Mouse (Mus musculus) urinary bladder, postnatal 36 days (tissue): ENCODE data around the gene Prps1l3.

Experiments
- DNase-seq, 2 experiments: peaks; one replicate each; pipeline ENCODE4 v3.0.0; 2022; ENCODE audit warnings: low spot score in 2 of 2, mixed read lengths in 1 of 2

The Prps1l3 gene

GRCm38 (mm10) chr12:57243671-57244495 lies 13.7 kb downstream of the Prps1l3 start:
- no peak for DNase-seq

- DNase-seq, result no peak
Measured at GRCm38 (mm10) chr12:57258572-57258971, 28.4 kb downstream of the Prps1l3 start.

- DNase-seq, result no peak
Measured at GRCm38 (mm10) chr12:57275456-57275855, 45.2 kb downstream of the Prps1l3 start.

- no peak for DNase-seq
Measured at GRCm38 (mm10) chr12:57281155-57282114, 51.2 kb downstream of the Prps1l3 start.

GRCm38 (mm10) chr12:57285303-57286059 lies 55.3 kb downstream of the Prps1l3 start:
- DNase-seq, result no peak
